Mouse (Mus musculus) heart, embryonic 13.5 days (tissue): ENCODE measurements around the gene Cyth1. TPM values are rescaled to one million over a fixed set of nuclear protein-coding genes. Genes with fewer than 3 reads are reported as not detected.

Experiments used
- ATAC-seq: fragments of 200-750 bp; cut with Nextera tagmentation; 2 replicates; pipeline ENCODE4 v1.8.0; 2017; ENCODE audit warnings: moderate TSS enrichment; ENCODE audit not compliant: insufficient number of reproducible peaks, low FRiP score, low TSS enrichment; ENCODE audit errors: extremely low read depth
- H3K27ac ChIP-seq: fragments of 300-500 bp; sonication (generic); replicated peaks from 2 replicates; pipeline ENCODE4 v1.5.1; 2015; ENCODE audit warnings: moderate library complexity, mild to moderate bottlenecking, inconsistent platforms
- H3K27me3 ChIP-seq: fragments of 300-500 bp; sonication (generic); replicated peaks from 2 replicates; pipeline ENCODE4 v1.6.1; 2015; ENCODE audit warnings: mild to moderate bottlenecking, inconsistent platforms
- H3K36me3 ChIP-seq: fragments of 300-500 bp; sonication (generic); 2 replicates; pipeline ENCODE4 v1.6.1; 2015; ENCODE audit warnings: mild to moderate bottlenecking, inconsistent platforms
- H3K4me1 ChIP-seq: fragments of 300-500 bp; sonication (generic); 2 replicates; pipeline ENCODE4 v1.6.1; 2015; ENCODE audit warnings: inconsistent platforms
- H3K4me2 ChIP-seq: fragments of 300-500 bp; sonication (generic); 2 replicates; pipeline ENCODE4 v1.6.1; 2015; ENCODE audit warnings: inconsistent platforms, mild to moderate bottlenecking, moderate library complexity
- H3K4me3 ChIP-seq: fragments of 300-500 bp; sonication (generic); 2 replicates; pipeline ENCODE4 v1.5.1; 2015; ENCODE audit warnings: moderate library complexity, mild to moderate bottlenecking, inconsistent platforms
- H3K9ac ChIP-seq: fragments of 300-500 bp; sonication (generic); 2 replicates; pipeline ENCODE4 v1.6.1; 2015; ENCODE audit warnings: inconsistent platforms, mild to moderate bottlenecking, moderate library complexity
- H3K9me3 ChIP-seq: fragments of 300-500 bp; sonication (generic); 2 replicates; pipeline ENCODE4 v1.6.1; 2016; ENCODE audit warnings: inconsistent platforms
- WGBS: fragments of 180-500 bp; shearing (Covaris S2); methylation state at CpG from one replicate; pipeline ENCODE4 v1.1.7; 2015; ENCODE audit warnings: mixed read lengths; 5-methylcytosine and 5-hydroxymethylcytosine counted together
- polyA plus RNA-seq: library from polyadenylated mRNA; unstranded; fragments of >200 nt; fragmentation: Nextera tagmentation; extraction: Ambion mirVana; gene quantifications from 2 replicates; pipeline ENCODE4 v1.2.1, GENCODE M21; 2015

Gene Cyth1
- polyA plus RNA-seq, 1 experiment from 2014 or later, result 14.9 TPM

- no peak overlapping the region for H3K4me3 ChIP-seq
- WGBS, result 66% methylated on average over 6 of the region's 6 CpGs
- H3K4me2 ChIP-seq, result no peak overlapping the region
- H3K27ac ChIP-seq, result peak overlapping the region; percentile 62
- H3K9me3 ChIP-seq, result no peaks in the 10 kb centered on the region
- H3K4me1 ChIP-seq, result peaks cover 28% of the 10 kb centered on the region
- no peaks in the 10 kb centered on the region for H3K36me3 ChIP-seq
- 0 out of 2 replicates have a peak overlapping the region, but pooled peaks have one; percentile 10 for H3K9ac ChIP-seq
- ATAC-seq, result no peak
- H3K27me3 ChIP-seq, result no peaks in the 10 kb centered on the region
These were observed 26.0 kb downstream of the Cyth1 start for GRCm38 (mm10) chr11:118222351-118222885.

- Histone ChIP-seq H3K9me3 (no peaks in the 10 kb centered on the region), H3K9ac (no peak overlapping the region), H3K27ac (no peak overlapping the region), H3K4me2 (peak overlapping the region; percentile 28; the same call in 1 of the 2 replicates), H3K36me3 (no peaks in the 10 kb centered on the region), H3K4me3 (no peak overlapping the region), H3K27me3 (no peaks in the 10 kb centered on the region), H3K4me1 (peaks cover 38% of the 10 kb centered on the region)
- 21% methylated on average over 7 of the region's 7 CpGs for WGBS
- no peak for ATAC-seq
These were observed 27.7 kb downstream of the Cyth1 start for GRCm38 (mm10) chr11:118220561-118221262.

GRCm38 (mm10) chr11:118219066-118219465, 29.3 kb downstream of the Cyth1 start:
- Histone ChIP-seq H3K9me3 (no peaks in the 10 kb centered on the region), H3K9ac (no peak overlapping the region), H3K27ac (no peak overlapping the region), H3K4me2 (no peak overlapping the region), H3K27me3 (no peaks in the 10 kb centered on the region), H3K4me1 (peaks cover 41% of the 10 kb centered on the region), H3K36me3 (no peaks in the 10 kb centered on the region), H3K4me3 (no peak overlapping the region)
- ATAC-seq, result no peak
- WGBS, result 93% methylated on average over 4 of the region's 4 CpGs

- Histone ChIP-seq H3K4me1 (peaks cover 41% of the 10 kb centered on the region), H3K9me3 (no peaks in the 10 kb centered on the region), H3K9ac (no peak overlapping the region), H3K36me3 (no peaks in the 10 kb centered on the region), H3K27ac (peak overlapping the region; percentile 32), H3K27me3 (no peaks in the 10 kb centered on the region), H3K4me3 (no peak overlapping the region), H3K4me2 (no peak overlapping the region)
- WGBS, result 35% methylated on average over 6 of the region's 6 CpGs
- ATAC-seq, result no peak
These were observed 31.9 kb downstream of the Cyth1 start for GRCm38 (mm10) chr11:118216468-118216867.

GRCm38 (mm10) chr11:118215928-118216458, 32.4 kb downstream of the Cyth1 start:
- H3K4me2 ChIP-seq, result no peak overlapping the region
- H3K27ac ChIP-seq, result peak overlapping the region; percentile 32
- no peaks in the 10 kb centered on the region for H3K27me3 ChIP-seq
- no peaks in the 10 kb centered on the region for H3K9me3 ChIP-seq
- H3K4me3 ChIP-seq, result no peak overlapping the region
- no peak for ATAC-seq
- 53% methylated on average over 5 of the region's 5 CpGs for WGBS
- H3K4me1 ChIP-seq, result peaks cover 46% of the 10 kb centered on the region
- H3K36me3 ChIP-seq, result no peaks in the 10 kb centered on the region
- H3K9ac ChIP-seq, result no peak overlapping the region

GRCm38 (mm10) chr11:118212636-118213112, 35.7 kb downstream of the Cyth1 start:
- Histone ChIP-seq H3K4me1 (peaks cover 75% of the 10 kb centered on the region), H3K4me3 (no peak overlapping the region), H3K9ac (no peak overlapping the region), H3K4me2 (no peak overlapping the region), H3K27me3 (no peaks in the 10 kb centered on the region), H3K9me3 (no peaks in the 10 kb centered on the region), H3K27ac (no peak overlapping the region), H3K36me3 (no peaks in the 10 kb centered on the region)
- 62% methylated on average over 7 of the region's 7 CpGs for WGBS
- no peak for ATAC-seq

- Histone ChIP-seq H3K4me3 (no peak overlapping the region), H3K4me1 (peaks cover 76% of the 10 kb centered on the region), H3K27me3 (no peaks in the 10 kb centered on the region), H3K9ac (no peak overlapping the region), H3K36me3 (no peaks in the 10 kb centered on the region), H3K4me2 (no peak overlapping the region), H3K27ac (no peak overlapping the region; the same call in 1 of the 2 replicates), H3K9me3 (no peaks in the 10 kb centered on the region)
- WGBS, result 58% methylated on average over 10 of the region's 10 CpGs
- no peak for ATAC-seq
These were observed 36.4 kb downstream of the Cyth1 start for GRCm38 (mm10) chr11:118211749-118212635.

- H3K27ac ChIP-seq, result no peak overlapping the region
- WGBS, result 78% methylated on average over 5 of the region's 5 CpGs
- peak overlapping the region; percentile 2; the same call in 1 of the 2 replicates for H3K9ac ChIP-seq
These were observed 37.4 kb downstream of the Cyth1 start for GRCm38 (mm10) chr11:118210962-118211361.

GRCm38 (mm10) chr11:118210116-118210515, 38.3 kb downstream of the Cyth1 start:
- Histone ChIP-seq H3K9ac (no peak overlapping the region), H3K4me3 (no peak overlapping the region), H3K9me3 (no peaks in the 10 kb centered on the region), H3K4me1 (peaks cover 77% of the 10 kb centered on the region), H3K4me2 (no peak overlapping the region), H3K27ac (no peak overlapping the region), H3K27me3 (no peaks in the 10 kb centered on the region), H3K36me3 (no peaks in the 10 kb centered on the region)
- no peak for ATAC-seq
- 74% methylated on average over 4 of the region's 4 CpGs for WGBS

More at GRCm38 (mm10) chr11:118210962-118211361, 37.4 kb downstream of the Cyth1 start:
- Histone ChIP-seq H3K4me3 (no peak overlapping the region), H3K36me3 (no peaks in the 10 kb centered on the region), H3K27me3 (no peaks in the 10 kb centered on the region), H3K4me1 (peaks cover 75% of the 10 kb centered on the region), H3K9me3 (no peaks in the 10 kb centered on the region), H3K4me2 (no peak overlapping the region)
- no peak for ATAC-seq

GRCm38 (mm10) chr11:118209376-118209775, 39.0 kb downstream of the Cyth1 start:
- no peak for ATAC-seq
- H3K4me2 ChIP-seq, result peak overlapping the region; percentile 30; the same call in 1 of the 2 replicates
- peak overlapping the region; percentile 66 for H3K27ac ChIP-seq
- no peaks in the 10 kb centered on the region for H3K36me3 ChIP-seq
- no peak overlapping the region for H3K4me3 ChIP-seq
- no peaks in the 10 kb centered on the region for H3K9me3 ChIP-seq
- peaks cover 85% of the 10 kb centered on the region for H3K4me1 ChIP-seq
- no peaks in the 10 kb centered on the region for H3K27me3 ChIP-seq
- peak overlapping the region; percentile 62 for H3K9ac ChIP-seq
- 61% methylated on average over 3 of the region's 3 CpGs for WGBS
